Mouse (Mus musculus): ENCODE data around the gene Slc25a11. TPM values are rescaled to one million over a fixed set of nuclear protein-coding genes. Genes with fewer than 3 reads are reported as not detected.

Gene Slc25a11
- polyA plus RNA-seq, 1 experiment from 2014 or later, result 191 TPM

- Histone ChIP-seq H3K4me3 (ENCODE audit: low read length) (no peak overlapping the region), H3K4me1 (ENCODE audit: control insufficient read depth, insufficient read depth, low read depth, low read length) (no peaks in the 10 kb centered on the region), H3K9me3 (ENCODE audit: control insufficient read depth, low read length) (no peaks in the 10 kb centered on the region), H3K36me3 (ENCODE audit: control insufficient read depth, insufficient read depth, low read length) (peaks cover 19% of the 10 kb centered on the region), H3K27me3 (replicated peaks; ENCODE audit: control insufficient read depth, insufficient read depth, low read length) (no peaks in the 10 kb centered on the region), H3K4me2 (ENCODE audit: low read length) (no peak overlapping the region), H3K27ac (ENCODE audit: low read depth, low read length) (no peak overlapping the region), H3K9ac (ENCODE audit: low read depth, low read length) (no peak overlapping the region)
- ATAC-seq, result no peak
- WGBS, result 88% methylated on average over 9 of the region's 9 CpGs
Measured at GRCm38 (mm10) chr11:70598451-70598953, 48.8 kb downstream of the Slc25a11 start.

GRCm38 (mm10) chr11:70597301-70597700 lies 50.0 kb downstream of the Slc25a11 start:
- ATAC-seq, result no peak

GRCm38 (mm10) chr11:70596094-70596493 lies 51.2 kb downstream of the Slc25a11 start:
- WGBS, result 47% methylated on average over 4 of the region's 4 CpGs
- H3K36me3 ChIP-seq (ENCODE audit: control insufficient read depth, insufficient read depth, low read length), result peaks cover 12% of the 10 kb centered on the region; the same call in 1 of the 2 replicates
- no peaks in the 10 kb centered on the region; the same call in 1 of the 2 replicates for H3K4me1 ChIP-seq (ENCODE audit: control insufficient read depth, insufficient read depth, low read depth, low read length)
- no peak overlapping the region for H3K4me3 ChIP-seq (ENCODE audit: low read length)
- no peaks in the 10 kb centered on the region for H3K9me3 ChIP-seq (ENCODE audit: control insufficient read depth, low read length)
- peak overlapping the region; percentile 55 for H3K27ac ChIP-seq (ENCODE audit: low read depth, low read length)
- H3K27me3 ChIP-seq (replicated peaks; ENCODE audit: control insufficient read depth, insufficient read depth, low read length), result no peaks in the 10 kb centered on the region
- no peak overlapping the region for H3K9ac ChIP-seq (ENCODE audit: low read depth, low read length)
- ATAC-seq, result peak; percentile 52; the same call in 1 of the 2 replicates
- no peak overlapping the region for H3K4me2 ChIP-seq (ENCODE audit: low read length)

More at GRCm38 (mm10) chr11:70597301-70597700, 50.0 kb downstream of the Slc25a11 start:
- no peak overlapping the region for H3K27ac ChIP-seq (ENCODE audit: low read depth, low read length)
- H3K36me3 ChIP-seq (ENCODE audit: control insufficient read depth, insufficient read depth, low read length), result peaks cover 19% of the 10 kb centered on the region
- H3K4me3 ChIP-seq (ENCODE audit: low read length), result no peak overlapping the region
- H3K9me3 ChIP-seq (ENCODE audit: control insufficient read depth, low read length), result no peaks in the 10 kb centered on the region
- WGBS, result 81% methylated on average over 6 of the region's 6 CpGs
- H3K27me3 ChIP-seq (replicated peaks; ENCODE audit: control insufficient read depth, insufficient read depth, low read length), result no peaks in the 10 kb centered on the region
- no peak overlapping the region for H3K4me2 ChIP-seq (ENCODE audit: low read length)
- no peaks in the 10 kb centered on the region for H3K4me1 ChIP-seq (ENCODE audit: control insufficient read depth, insufficient read depth, low read depth, low read length)
- no peak overlapping the region for H3K9ac ChIP-seq (ENCODE audit: low read depth, low read length)

- WGBS, result 62% methylated on average over 2 of the region's 2 CpGs
- no peak overlapping the region for H3K9ac ChIP-seq (ENCODE audit: low read depth, low read length)
- peaks cover 12% of the 10 kb centered on the region; the same call in 1 of the 2 replicates for H3K36me3 ChIP-seq (ENCODE audit: control insufficient read depth, insufficient read depth, low read length)
- H3K27me3 ChIP-seq (replicated peaks; ENCODE audit: control insufficient read depth, insufficient read depth, low read length), result no peaks in the 10 kb centered on the region
- no peaks in the 10 kb centered on the region; the same call in 1 of the 2 replicates for H3K4me1 ChIP-seq (ENCODE audit: control insufficient read depth, insufficient read depth, low read depth, low read length)
- H3K9me3 ChIP-seq (ENCODE audit: control insufficient read depth, low read length), result no peaks in the 10 kb centered on the region
- peak overlapping the region; percentile 55; the same call in 1 of the 2 replicates for H3K27ac ChIP-seq (ENCODE audit: low read depth, low read length)
- H3K4me3 ChIP-seq (ENCODE audit: low read length), result no peak overlapping the region
- no peak for ATAC-seq
- no peak overlapping the region for H3K4me2 ChIP-seq (ENCODE audit: low read length)
Measured at GRCm38 (mm10) chr11:70595638-70596037, 51.6 kb downstream of the Slc25a11 start.

GRCm38 (mm10) chr11:70594253-70594989 lies 52.9 kb downstream of the Slc25a11 start:
- WGBS, result 84% methylated on average over 15 of the region's 15 CpGs
- no peak for ATAC-seq

More at GRCm38 (mm10) chr11:70594253-70594989, 52.9 kb downstream of the Slc25a11 start:
- no peak overlapping the region for H3K9ac ChIP-seq (ENCODE audit: low read depth, low read length)
- H3K4me2 ChIP-seq (ENCODE audit: low read length), result no peak overlapping the region
- no peak overlapping the region for H3K4me3 ChIP-seq (ENCODE audit: low read length)
- H3K27ac ChIP-seq (ENCODE audit: low read depth, low read length), result no peak overlapping the region
- no peaks in the 10 kb centered on the region for H3K27me3 ChIP-seq (replicated peaks; ENCODE audit: control insufficient read depth, insufficient read depth, low read length)
- no peaks in the 10 kb centered on the region for H3K9me3 ChIP-seq (ENCODE audit: control insufficient read depth, low read length)
- no peaks in the 10 kb centered on the region; the same call in 1 of the 2 replicates for H3K4me1 ChIP-seq (ENCODE audit: control insufficient read depth, insufficient read depth, low read depth, low read length)
- 0 out of 2 replicates have a peak, but pooled peaks cover 9% of the 10 kb centered on the region for H3K36me3 ChIP-seq (ENCODE audit: control insufficient read depth, insufficient read depth, low read length)

Other genes starting within 250 kb of the Slc25a11 start
- 31.7 and 37.0 TPM in 2 replicates for gene Pelp1, start 237.4 kb downstream of the Slc25a11 start, polyA plus RNA-seq (2015; fragmentation: Nextera tagmentation; extraction: Ambion mirVana)
- 54.9 and 55.6 TPM in 2 replicates for gene Arrb2, start 214.8 kb downstream of the Slc25a11 start, polyA plus RNA-seq (2015; fragmentation: Nextera tagmentation; extraction: Ambion mirVana)
- gene Med11, start 195.6 kb downstream of the Slc25a11 start, polyA plus RNA-seq (2015; fragmentation: Nextera tagmentation; extraction: Ambion mirVana), result 42.9 and 46.3 TPM in 2 replicates
- 0.86 and 1.3 TPM in 2 replicates for gene Zmynd15, start 188.0 kb downstream of the Slc25a11 start, polyA plus RNA-seq (2015; fragmentation: Nextera tagmentation; extraction: Ambion mirVana)
- gene Cxcl16, start 187.5 kb downstream of the Slc25a11 start, polyA plus RNA-seq (2015; fragmentation: Nextera tagmentation; extraction: Ambion mirVana), result 6.0 and 7.3 TPM in 2 replicates
- 3.8 and 5.5 TPM in 2 replicates for gene Tm4sf5, start 142.2 kb downstream of the Slc25a11 start, polyA plus RNA-seq (2015; fragmentation: Nextera tagmentation; extraction: Ambion mirVana)
- 0.34 TPM in 1 of 2 replicates, not detected in the other for gene Vmo1, start 132.9 kb downstream of the Slc25a11 start, polyA plus RNA-seq (2015; fragmentation: Nextera tagmentation; extraction: Ambion mirVana)
- 0.39 and 0.40 TPM in 2 replicates for gene Gltpd2, start 128.3 kb downstream of the Slc25a11 start, polyA plus RNA-seq (2015; fragmentation: Nextera tagmentation; extraction: Ambion mirVana)
- 775 and 820 TPM in 2 replicates for gene Psmb6, start 122.1 kb downstream of the Slc25a11 start, polyA plus RNA-seq (2015; fragmentation: Nextera tagmentation; extraction: Ambion mirVana)
- gene Gm40193, start 114.5 kb downstream of the Slc25a11 start, polyA plus RNA-seq (2015; fragmentation: Nextera tagmentation; extraction: Ambion mirVana), result not detected in 2 replicates
- 20.6 and 21.4 TPM in 2 replicates for gene Pld2, start 107.4 kb downstream of the Slc25a11 start, polyA plus RNA-seq (2015; fragmentation: Nextera tagmentation; extraction: Ambion mirVana)
- 14.4 and 19.1 TPM in 2 replicates for gene Mink1, start 84.6 kb downstream of the Slc25a11 start, polyA plus RNA-seq (2015; fragmentation: Nextera tagmentation; extraction: Ambion mirVana)
- not detected in 2 replicates for gene 4930544D05Rik, start 31.6 kb downstream of the Slc25a11 start, polyA plus RNA-seq (2015; fragmentation: Nextera tagmentation; extraction: Ambion mirVana)
- gene Chrne, start 28.3 kb downstream of the Slc25a11 start, polyA plus RNA-seq (2015; fragmentation: Nextera tagmentation; extraction: Ambion mirVana), result not detected in 2 replicates
- 0.19 and 0.29 TPM in 2 replicates for gene Gp1ba, start 8.4 kb downstream of the Slc25a11 start, polyA plus RNA-seq (2015; fragmentation: Nextera tagmentation; extraction: Ambion mirVana)
- 105 and 110 TPM in 2 replicates for gene Rnf167, start 244 bp downstream of the Slc25a11 start, polyA plus RNA-seq (2015; fragmentation: Nextera tagmentation; extraction: Ambion mirVana)
- gene Pfn1, start 7.2 kb upstream of the Slc25a11 start, polyA plus RNA-seq (2015; fragmentation: Nextera tagmentation; extraction: Ambion mirVana), result 638 and 764 TPM in 2 replicates
- 6.0 and 16.3 TPM in 2 replicates for gene Eno3, start 9.7 kb upstream of the Slc25a11 start, polyA plus RNA-seq (2015; fragmentation: Nextera tagmentation; extraction: Ambion mirVana)
- 151 and 161 TPM in 2 replicates for gene Spag7, start 21.9 kb upstream of the Slc25a11 start, polyA plus RNA-seq (2015; fragmentation: Nextera tagmentation; extraction: Ambion mirVana)
- 26.3 and 31.5 TPM in 2 replicates for gene Camta2, start 40.6 kb upstream of the Slc25a11 start, polyA plus RNA-seq (2015; fragmentation: Nextera tagmentation; extraction: Ambion mirVana)
- 1.2 and 1.4 TPM in 2 replicates for gene Inca1, start 52.7 kb upstream of the Slc25a11 start, polyA plus RNA-seq (2015; fragmentation: Nextera tagmentation; extraction: Ambion mirVana)
- 1.3 and 1.6 TPM in 2 replicates for gene Kif1c, start 53.1 kb upstream of the Slc25a11 start, polyA plus RNA-seq (2015; fragmentation: Nextera tagmentation; extraction: Ambion mirVana)
- 16.4 and 17.1 TPM in 2 replicates for gene Zfp3, start 116.7 kb upstream of the Slc25a11 start, polyA plus RNA-seq (2015; fragmentation: Nextera tagmentation; extraction: Ambion mirVana)
- gene Scimp, start 165.1 kb upstream of the Slc25a11 start, polyA plus RNA-seq (2015; fragmentation: Nextera tagmentation; extraction: Ambion mirVana), result 0.19 TPM in 1 of 2 replicates, not detected in the other
- gene Rabep1, start 197.3 kb upstream of the Slc25a11 start, polyA plus RNA-seq (2015; fragmentation: Nextera tagmentation; extraction: Ambion mirVana), result 77.1 and 88.1 TPM in 2 replicates